Comparison of ENCODE assay signal across 18 mouse cellular contexts in genomic region chr15:80361780-80362508, GRCm38 (mm10).
"Had no signal": no experiment of that assay in that cellular context is flagged by ENCODE, and none has a peak within 500 bp of the region (broad histone marks: within the 10 kb centered on the region; RNA-seq: fewer than 3 reads in every experiment).

No protein-coding gene starts in this region.

- ATAC-seq: liver, embryonic 12.5 days had no signal

- H3K9ac ChIP-seq: limb, embryonic 13.5 days; liver, embryonic 12.5 days; liver, embryonic 15.5 days; lung, embryonic 15.5 days; neural tube, embryonic 12.5 days; stomach, embryonic 15.5 days had no signal

- H3K4me3 ChIP-seq: limb, embryonic 13.5 days; liver, embryonic 12.5 days; liver, embryonic 15.5 days; lung, embryonic 15.5 days; megakaryocyte, embryonic 14.5 days; neural tube, embryonic 12.5 days; stomach, embryonic 15.5 days had no signal

- H3K27me3 ChIP-seq: limb, embryonic 13.5 days; neural tube, embryonic 12.5 days; stomach, embryonic 15.5 days had no signal

- H3K9me3 ChIP-seq: limb, embryonic 13.5 days; liver, embryonic 12.5 days; liver, embryonic 15.5 days; lung, embryonic 15.5 days; megakaryocyte, embryonic 14.5 days; neural tube, embryonic 12.5 days; stomach, embryonic 15.5 days had no signal

- H3K36me3 ChIP-seq: limb, embryonic 13.5 days; liver, embryonic 12.5 days; liver, embryonic 15.5 days; lung, embryonic 15.5 days; neural tube, embryonic 12.5 days; stomach, embryonic 15.5 days had no signal

- H3K4me1 ChIP-seq: lung, embryonic 15.5 days; stomach, embryonic 15.5 days had no signal

- DNase-seq: kidney, adult 9 months; kidney, postnatal 14 days; kidney, postnatal 4 days; liver; lung, adult 18-20 months; lung, postnatal 10 days; lung, postnatal 36 days; right cerebral cortex, postnatal 25 days; spleen, adult 18-20 months; thymus, postnatal 25 days had no signal

- H3K27ac ChIP-seq: limb, embryonic 13.5 days; liver, embryonic 12.5 days; liver, embryonic 15.5 days; lung, embryonic 15.5 days; neural tube, embryonic 12.5 days; stomach, embryonic 15.5 days had no signal

- H3K4me2 ChIP-seq: limb, embryonic 13.5 days; liver, embryonic 12.5 days; liver, embryonic 15.5 days; lung, embryonic 15.5 days; midbrain, embryonic 11.5 days; neural tube, embryonic 12.5 days; stomach, embryonic 15.5 days had no signal
